Mouse (Mus musculus): ENCODE measurements around the gene Erc2. TPM values are rescaled to one million over a fixed set of nuclear protein-coding genes. Genes with fewer than 3 reads are reported as not detected.

Erc2 gene
- total and polyA plus RNA-seq, 2 experiments: 6.1 to 7.0 TPM

- H3K27me3 ChIP-seq (ENCODE audit: control insufficient read depth, insufficient read depth, low read length): no peaks in the 10 kb centered on the region
- no peak for DNase-seq (ENCODE audit: extremely low read depth, low read depth, low spot score)
- no peak overlapping the region for H3K9ac ChIP-seq (ENCODE audit: low read depth, low read length)
- WGBS: 84% methylated on average over 6 of the region's 6 CpGs
- no peak overlapping the region for H3K27ac ChIP-seq (replicated peaks; ENCODE audit: insufficient read depth, low read depth, low read length)
- TF ChIP-seq POLR2A (IDR thresholded peaks at IDR 0.05; ENCODE audit: extremely low read depth, insufficient read depth, low read length): no peak
- no peak for TF ChIP-seq CTCF (IDR thresholded peaks at IDR 0.05; ENCODE audit: low read depth, low read length)
- H3K79me2 ChIP-seq (ENCODE audit: control insufficient read depth, insufficient read depth, low read length): no peaks in the 10 kb centered on the region
- no peaks in the 10 kb centered on the region for H3K4me1 ChIP-seq (ENCODE audit: control insufficient read depth, insufficient read depth, low read length)
- H3K4me3 ChIP-seq (ENCODE audit: insufficient read depth, low read depth, low read length): no peak overlapping the region
- no peaks in the 10 kb centered on the region for H3K36me3 ChIP-seq (ENCODE audit: control insufficient read depth, insufficient read depth, low read length)
These were observed 201.7 kb downstream of the Erc2 start for GRCm38 (mm10) chr14:27823897-27824296.

- TF ChIP-seq POLR2A (IDR thresholded peaks at IDR 0.05; ENCODE audit: extremely low read depth, insufficient read depth, low read length) (no peak), CTCF (IDR thresholded peaks at IDR 0.05; ENCODE audit: low read depth, low read length) (no peak)
- Histone ChIP-seq H3K36me3 (ENCODE audit: control insufficient read depth, insufficient read depth, low read length) (no peaks in the 10 kb centered on the region), H3K27me3 (ENCODE audit: control insufficient read depth, insufficient read depth, low read length) (no peaks in the 10 kb centered on the region), H3K9ac (ENCODE audit: low read depth, low read length) (no peak overlapping the region), H3K4me3 (ENCODE audit: insufficient read depth, low read depth, low read length) (no peak overlapping the region), H3K27ac (replicated peaks; ENCODE audit: insufficient read depth, low read depth, low read length) (no peak overlapping the region), H3K4me1 (ENCODE audit: control insufficient read depth, insufficient read depth, low read length) (no peaks in the 10 kb centered on the region), H3K79me2 (ENCODE audit: control insufficient read depth, insufficient read depth, low read length) (no peaks in the 10 kb centered on the region)
- DNase-seq (ENCODE audit: extremely low read depth, low read depth, low spot score): no peak
- 94% methylated on average over 1 of the region's 1 CpGs for WGBS
These were observed 204.6 kb downstream of the Erc2 start for GRCm38 (mm10) chr14:27826829-27827228.

GRCm38 (mm10) chr14:27828089-27828488 is 205.9 kb downstream of the Erc2 start:
- Histone ChIP-seq H3K27ac (replicated peaks; ENCODE audit: insufficient read depth, low read depth, low read length) (no peak overlapping the region), H3K36me3 (ENCODE audit: control insufficient read depth, insufficient read depth, low read length) (no peaks in the 10 kb centered on the region), H3K27me3 (ENCODE audit: control insufficient read depth, insufficient read depth, low read length) (no peaks in the 10 kb centered on the region), H3K4me3 (ENCODE audit: insufficient read depth, low read depth, low read length) (no peak overlapping the region), H3K9ac (ENCODE audit: low read depth, low read length) (no peak overlapping the region), H3K79me2 (ENCODE audit: control insufficient read depth, insufficient read depth, low read length) (no peaks in the 10 kb centered on the region), H3K4me1 (ENCODE audit: control insufficient read depth, insufficient read depth, low read length) (no peaks in the 10 kb centered on the region)
- TF ChIP-seq POLR2A (IDR thresholded peaks at IDR 0.05; ENCODE audit: extremely low read depth, insufficient read depth, low read length) (no peak), CTCF (IDR thresholded peaks at IDR 0.05; ENCODE audit: low read depth, low read length) (no peak)
- DNase-seq (ENCODE audit: extremely low read depth, low read depth, low spot score): no peak
- WGBS: 84% methylated on average over 2 of the region's 2 CpGs

DNA sequence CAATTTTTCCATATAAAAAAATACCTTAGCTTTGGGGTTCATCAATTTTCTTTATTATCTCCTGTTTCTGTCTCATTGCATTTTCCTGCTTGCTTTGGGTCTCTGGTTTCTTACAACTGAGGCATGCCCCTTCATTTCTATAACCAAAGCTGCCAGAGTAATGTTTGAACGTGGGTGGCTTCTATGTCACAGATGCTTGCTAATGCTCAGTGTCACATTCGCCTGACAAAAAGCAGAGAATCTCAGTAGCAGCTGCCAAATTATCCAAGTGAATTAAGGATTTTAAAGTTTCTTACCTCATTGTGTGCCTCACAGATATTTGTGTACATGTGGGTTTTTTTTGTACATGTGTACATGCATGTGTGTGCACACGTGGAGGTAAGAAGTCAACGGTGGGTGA is 210.0 kb downstream of the Erc2 start:
- TF ChIP-seq CTCF (IDR thresholded peaks at IDR 0.05; ENCODE audit: low read depth, low read length): no peak
- no peak for TF ChIP-seq POLR2A (IDR thresholded peaks at IDR 0.05; ENCODE audit: extremely low read depth, insufficient read depth, low read length)
- H3K9ac ChIP-seq (ENCODE audit: low read depth, low read length): no peak overlapping the region
- no peak for DNase-seq (ENCODE audit: extremely low read depth, low read depth, low spot score)
- no peak overlapping the region for H3K27ac ChIP-seq (replicated peaks; ENCODE audit: insufficient read depth, low read depth, low read length)
- H3K79me2 ChIP-seq (ENCODE audit: control insufficient read depth, insufficient read depth, low read length): no peaks in the 10 kb centered on the region
- WGBS: 89% methylated on average over 4 of the region's 4 CpGs
- no peaks in the 10 kb centered on the region for H3K36me3 ChIP-seq (ENCODE audit: control insufficient read depth, insufficient read depth, low read length)
- no peak overlapping the region for H3K4me3 ChIP-seq (ENCODE audit: insufficient read depth, low read depth, low read length)
- no peaks in the 10 kb centered on the region for H3K4me1 ChIP-seq (ENCODE audit: control insufficient read depth, insufficient read depth, low read length)
- H3K27me3 ChIP-seq (ENCODE audit: control insufficient read depth, insufficient read depth, low read length): no peaks in the 10 kb centered on the region

GRCm38 (mm10) chr14:27835351-27835750 is 213.1 kb downstream of the Erc2 start:
- no peak for TF ChIP-seq CTCF (IDR thresholded peaks at IDR 0.05; ENCODE audit: low read depth, low read length)
- TF ChIP-seq POLR2A (IDR thresholded peaks at IDR 0.05; ENCODE audit: extremely low read depth, insufficient read depth, low read length): no peak
- H3K27me3 ChIP-seq (ENCODE audit: control insufficient read depth, insufficient read depth, low read length): no peaks in the 10 kb centered on the region
- 82% methylated on average over 1 of the region's 1 CpGs for WGBS
- H3K36me3 ChIP-seq (ENCODE audit: control insufficient read depth, insufficient read depth, low read length): no peaks in the 10 kb centered on the region
- H3K9ac ChIP-seq (ENCODE audit: low read depth, low read length): no peak overlapping the region
- H3K4me1 ChIP-seq (ENCODE audit: control insufficient read depth, insufficient read depth, low read length): no peaks in the 10 kb centered on the region
- no peak overlapping the region for H3K27ac ChIP-seq (replicated peaks; ENCODE audit: insufficient read depth, low read depth, low read length)
- no peak for DNase-seq (ENCODE audit: extremely low read depth, low read depth, low spot score)
- H3K79me2 ChIP-seq (ENCODE audit: control insufficient read depth, insufficient read depth, low read length): no peaks in the 10 kb centered on the region
- H3K4me3 ChIP-seq (ENCODE audit: insufficient read depth, low read depth, low read length): no peak overlapping the region

DNA sequence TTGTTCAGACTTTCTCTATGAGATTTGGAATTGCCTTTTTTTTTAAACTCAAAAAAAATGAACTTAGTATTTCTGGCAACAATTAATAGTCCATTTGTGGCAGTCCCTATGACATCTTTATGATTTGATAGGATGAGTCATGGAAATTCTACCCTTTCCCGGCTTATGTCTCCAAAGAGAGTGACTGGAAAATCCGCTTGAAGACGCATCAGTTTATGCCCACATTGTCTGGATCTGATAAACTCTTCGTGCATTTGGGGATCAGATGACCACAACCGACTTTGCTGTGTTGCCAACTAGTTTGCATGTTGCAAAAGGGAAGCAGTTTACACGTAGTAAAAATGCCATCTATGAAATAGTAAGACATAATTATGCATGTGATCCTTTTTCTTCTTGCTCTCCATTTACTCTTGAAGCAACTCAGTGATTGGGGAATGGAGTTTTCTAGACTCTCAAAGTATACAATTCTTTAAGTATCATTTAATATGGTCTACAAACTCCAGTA is 215.4 kb downstream of the Erc2 start:
- Histone ChIP-seq H3K79me2 (ENCODE audit: control insufficient read depth, insufficient read depth, low read length) (no peaks in the 10 kb centered on the region), H3K9ac (ENCODE audit: low read depth, low read length) (no peak overlapping the region), H3K4me3 (ENCODE audit: insufficient read depth, low read depth, low read length) (no peak overlapping the region), H3K27ac (replicated peaks; ENCODE audit: insufficient read depth, low read depth, low read length) (no peak overlapping the region), H3K4me1 (ENCODE audit: control insufficient read depth, insufficient read depth, low read length) (no peaks in the 10 kb centered on the region), H3K27me3 (ENCODE audit: control insufficient read depth, insufficient read depth, low read length) (no peaks in the 10 kb centered on the region), H3K36me3 (ENCODE audit: control insufficient read depth, insufficient read depth, low read length) (no peaks in the 10 kb centered on the region)
- TF ChIP-seq CTCF (IDR thresholded peaks at IDR 0.05; ENCODE audit: low read depth, low read length) (no peak), POLR2A (IDR thresholded peaks at IDR 0.05; ENCODE audit: extremely low read depth, insufficient read depth, low read length) (no peak)
- no peak for DNase-seq (ENCODE audit: extremely low read depth, low read depth, low spot score)
- WGBS: 85% methylated on average over 6 of the region's 6 CpGs
